24 mouse cellular contexts compared by ENCODE assay signal in the genomic region with DNA sequence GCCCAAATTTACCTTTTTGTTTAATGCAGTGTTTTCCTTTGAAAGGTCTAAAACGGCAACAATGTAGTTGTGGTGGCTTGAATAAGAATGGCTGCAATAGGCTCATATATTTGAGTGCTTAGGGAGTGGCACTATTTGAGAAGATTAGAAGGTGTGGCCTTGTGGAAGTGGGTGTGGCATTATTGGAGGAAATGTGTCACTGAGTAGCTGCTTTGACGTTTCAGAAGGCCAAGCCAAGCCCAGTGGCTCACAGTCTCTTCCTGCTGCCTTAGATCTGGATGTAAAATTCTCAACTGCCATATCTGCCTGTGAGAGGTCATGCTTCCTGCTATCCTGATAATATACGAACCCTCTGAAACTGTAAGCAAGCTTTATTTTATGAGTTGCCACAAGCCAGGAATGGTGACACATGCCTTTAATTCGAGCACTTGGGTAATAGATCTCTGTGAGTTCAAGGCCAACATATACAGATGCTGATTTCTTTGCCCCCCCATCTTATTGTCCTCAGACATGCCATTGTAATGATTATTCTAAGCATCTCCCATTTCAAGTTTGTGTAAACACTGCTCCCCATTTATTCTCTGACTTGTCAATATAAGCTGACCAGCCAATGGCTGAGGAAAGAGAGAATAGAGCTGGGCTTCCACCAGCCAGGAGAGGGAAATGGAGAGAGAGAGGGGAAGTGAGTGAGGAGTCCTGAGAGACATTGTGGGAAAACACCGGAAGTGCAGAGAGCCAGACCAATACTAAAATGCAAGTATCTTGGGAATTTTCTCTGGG. TPM values are rescaled to one million over a fixed set of nuclear protein-coding genes. Genes with fewer than 3 reads are reported as not detected.
DNase-seq lines count a peak whose midpoint lies in the region; TF ChIP-seq lines count a peak whose summit lies in the region.
"Had no signal": no experiment of that assay in that cellular context is flagged by ENCODE, and none has a peak within 500 bp of the region (broad histone marks: within the 10 kb centered on the region; RNA-seq: fewer than 3 reads in every experiment).

No protein-coding gene starts in this region.

- WGBS in cerebellum, adult 2 months = 82% methylated on average over 5 of the region's 5 CpGs

- no peaks in the 10 kb centered on the region for H3K27me3 ChIP-seq in cerebellum, adult 2 months (ENCODE audit: control insufficient read depth, insufficient read depth, low read length)
- H3K27me3 ChIP-seq: CH12.LX; embryonic facial prominence, embryonic 13.5 days; embryonic facial prominence, embryonic 15.5 days; forebrain, embryonic 12.5 days; Patski had no signal

- no peak for TF ChIP-seq CTCF in cerebellum, adult 2 months (IDR thresholded peaks at IDR 0.05; ENCODE audit: borderline replicate concordance, insufficient read depth, low read depth, low read length)

- H3K4me3 ChIP-seq in cerebellum, adult 2 months (replicated peaks; ENCODE audit: insufficient read depth, low read depth, low read length) = no peak overlapping the region
- H3K4me3 ChIP-seq: embryonic facial prominence, embryonic 13.5 days; embryonic facial prominence, embryonic 15.5 days; erythroblast, embryonic 14.5 days; forebrain, embryonic 10.5 days; forebrain, embryonic 12.5 days had no signal

- H3K4me1 ChIP-seq in cerebellum, adult 2 months (ENCODE audit: control insufficient read depth, insufficient read depth, low read length) = no peaks in the 10 kb centered on the region; the same call in none of the 2 replicates

- no peak overlapping the region for H3K27ac ChIP-seq in cerebellum, adult 2 months (ENCODE audit: insufficient read depth, low read length)
- H3K27ac ChIP-seq: embryonic facial prominence, embryonic 13.5 days; embryonic facial prominence, embryonic 15.5 days; forebrain, embryonic 10.5 days; forebrain, embryonic 12.5 days had no signal

- peak; percentile 49 for DNase-seq in heart, adult 11 months
- no peak for DNase-seq in heart, postnatal 4 days
- DNase-seq in R1 (ENCODE audit: low read depth, low spot score) = peak; percentile 96
- no peak for DNase-seq in cerebellum, adult 2 months
- no peak for DNase-seq in retina, postnatal 1 day
- DNase-seq: adrenal gland, adult 8-10 months; adrenal gland, postnatal 14 days; adrenal gland, postnatal 36 days; B cell, adult 2 months; cerebellum, adult 11-12 months; cerebellum, adult 8-10 months; cerebellum, adult 9-11 months; cerebellum, postnatal 36 days; embryo, embryonic 11 days had no signal

- TF ChIP-seq POLR2A in cerebellum, adult 2 months (IDR thresholded peaks at IDR 0.05; ENCODE audit: borderline replicate concordance, insufficient read depth, low read length) = no peak

RNA-seq across cellular contexts. Expression of a gene that starts 3.1 kb away (rescaled TPM):
- 10 to 100 TPM; 20.9 to 23.2 TPM for total RNA-seq in heart, postnatal 4 days (2021)
- 2.7 and 2.9 TPM in 2 replicates for polyA plus RNA-seq in cerebellum, adult 2 months (2012; rRNA removed)

RNA-seq across cellular contexts. Expression of a gene that starts 21.3 kb away (rescaled TPM):
- total RNA-seq in heart, postnatal 4 days (2021) = not detected
- 0.20 and 0.35 TPM in 2 replicates for polyA plus RNA-seq in cerebellum, adult 2 months (2012; rRNA removed)
- total RNA-seq: adrenal gland, adult 18-20 months; adrenal gland, postnatal 14 days; adrenal gland, postnatal 36 days; common myeloid progenitor, adult 5-6 weeks had no signal
- polyA plus RNA-seq: erythroblast, embryonic 14.5 days; forebrain, embryonic 10.5 days; forebrain, embryonic 12.5 days; forebrain, embryonic 16.5 days had no signal

RNA-seq across cellular contexts. Expression of a gene that starts 30.8 kb away (rescaled TPM):
- total RNA-seq in heart, postnatal 4 days (2021) = 10 to 100 TPM; 39.7 to 40.9 TPM
- polyA plus RNA-seq in cerebellum, adult 2 months (2012; rRNA removed) = 49.3 and 53.4 TPM in 2 replicates
- polyA plus RNA-seq: erythroblast, embryonic 14.5 days had no signal

RNA-seq across cellular contexts. Expression of a gene that starts 50.1 kb away (rescaled TPM):
- 10 to 100 TPM; 24.9 TPM for total RNA-seq in heart, postnatal 4 days (2021)
- polyA plus RNA-seq in cerebellum, adult 2 months (2012; rRNA removed) = 39.0 and 40.4 TPM in 2 replicates

RNA-seq across cellular contexts. Expression of a gene that starts 50.3 kb away (rescaled TPM):
- 10 to 100 TPM; 33.0 to 35.0 TPM for total RNA-seq in heart, postnatal 4 days (2021)
- 36.0 and 39.2 TPM in 2 replicates for polyA plus RNA-seq in cerebellum, adult 2 months (2012; rRNA removed)

Comparison
In these comparisons a context has a peak if more than half of its experiments do, and no peak if none do; other contexts are left out.
1. DNase-seq: peak in heart, adult 11 months (single experiment) and R1 (single experiment); none in heart, postnatal 4 days (single experiment), cerebellum, adult 2 months (0 of 2) and retina, postnatal 1 day (single experiment).